Mouse (Mus musculus) embryonic facial prominence, embryonic 15.5 days (tissue): ENCODE data around the gene Ddx54. TPM values are rescaled to one million over a fixed set of nuclear protein-coding genes. Genes with fewer than 3 reads are reported as not detected.

Experiments used
- ATAC-seq: fragments of 200-750 bp; cut with Nextera tagmentation; 2 replicates; pipeline ENCODE4 v1.8.0; 2017; ENCODE audit warnings: low read depth, moderate TSS enrichment; ENCODE audit not compliant: insufficient number of reproducible peaks, low FRiP score, low TSS enrichment
- H3K27ac ChIP-seq: fragments of 300-500 bp; sonication (generic); replicated peaks from 2 replicates; pipeline ENCODE4 v1.5.1; 2015; ENCODE audit warnings: mild to moderate bottlenecking, inconsistent platforms
- H3K27me3 ChIP-seq: fragments of 300-500 bp; sonication (generic); 2 replicates; pipeline ENCODE4 v1.6.1; 2015; ENCODE audit warnings: inconsistent platforms
- H3K36me3 ChIP-seq: fragments of 300-500 bp; sonication (generic); 2 replicates; pipeline ENCODE4 v1.6.1; 2015; ENCODE audit warnings: mild to moderate bottlenecking, inconsistent platforms
- H3K4me1 ChIP-seq: fragments of 300-500 bp; sonication (generic); 2 replicates; pipeline ENCODE4 v1.6.1; 2015; ENCODE audit warnings: inconsistent platforms
- H3K4me2 ChIP-seq: fragments of 300-500 bp; sonication (generic); replicated peaks from 2 replicates; pipeline ENCODE4 v1.6.1; 2015; ENCODE audit warnings: mild to moderate bottlenecking, inconsistent platforms
- H3K4me3 ChIP-seq: fragments of 300-500 bp; sonication (generic); replicated peaks from 2 replicates; pipeline ENCODE4 v1.5.1; 2015; ENCODE audit warnings: mild to moderate bottlenecking, inconsistent platforms
- H3K9ac ChIP-seq: fragments of 300-500 bp; sonication (generic); 2 replicates; pipeline ENCODE4 v1.6.1; 2015; ENCODE audit warnings: inconsistent platforms
- H3K9me3 ChIP-seq: fragments of 300-500 bp; sonication (generic); replicated peaks from 2 replicates; pipeline ENCODE4 v1.6.1; 2016; ENCODE audit warnings: inconsistent platforms
- WGBS: fragments of 180-500 bp; shearing (Covaris S2); methylation state at CpG from one replicate; pipeline ENCODE4 v1.1.7; 2015; 5-methylcytosine and 5-hydroxymethylcytosine counted together
- polyA plus RNA-seq: library from polyadenylated mRNA; unstranded; fragments of >200 nt; fragmentation: Nextera tagmentation; extraction: Ambion mirVana; gene quantifications from 2 replicates; pipeline ENCODE4 v1.2.1, GENCODE M21; 2015

The Ddx54 gene
- 43.4 and 44.5 TPM in 2 replicates for polyA plus RNA-seq

GRCm38 (mm10) chr5:120612442-120612821 lies at the start of gene Ddx54, which contains the start of gene Rita1:
Gene Ddx54 (plus strand): TSS chr5:120612739.
Gene Rita1 (minus strand): TSS chr5:120612589.
- ATAC-seq, result peak; percentile 89
- Histone ChIP-seq H3K27ac (peak within 1 kb of the TSS; percentile 94), H3K4me1 (peaks cover 20% of the 10 kb centered on the region), H3K9me3 (0 out of 2 replicates have a peak, but pooled peaks cover 4% of the 10 kb centered on the region), H3K27me3 (no peaks in the 10 kb centered on the region), H3K9ac (peak within 1 kb of the TSS; percentile 69), H3K4me2 (peak within 1 kb of the TSS; percentile 82), H3K4me3 (peak within 1 kb of the TSS; percentile 87), H3K36me3 (peaks cover 30% of the 10 kb centered on the region)
- WGBS, result 0% methylated on average over 22 of the region's 22 CpGs

GRCm38 (mm10) chr5:120562956-120563913 lies 49.3 kb upstream of the Ddx54 start:
- Histone ChIP-seq H3K9me3 (no peaks in the 10 kb centered on the region), H3K9ac (no peak overlapping the region), H3K4me2 (0 out of 2 replicates have a peak overlapping the region, but pooled peaks have one; percentile 11), H3K4me1 (peaks cover 82% of the 10 kb centered on the region), H3K27ac (peak overlapping the region; percentile 90), H3K4me3 (no peak overlapping the region), H3K36me3 (no peaks in the 10 kb centered on the region), H3K27me3 (no peaks in the 10 kb centered on the region)
- 32% methylated on average over 28 of the region's 28 CpGs for WGBS
- peak; percentile 58; the same call in 1 of the 2 replicates for ATAC-seq

GRCm38 (mm10) chr5:120563914-120564311 lies 48.6 kb upstream of the Ddx54 start:
- peak overlapping the region; percentile 90 for H3K27ac ChIP-seq
- peaks cover 82% of the 10 kb centered on the region for H3K4me1 ChIP-seq
- H3K9ac ChIP-seq, result no peak overlapping the region
- no peak overlapping the region for H3K4me3 ChIP-seq
- no peaks in the 10 kb centered on the region for H3K27me3 ChIP-seq
- H3K36me3 ChIP-seq, result no peaks in the 10 kb centered on the region
- H3K9me3 ChIP-seq, result no peaks in the 10 kb centered on the region
- no peak overlapping the region for H3K4me2 ChIP-seq
- no peak for ATAC-seq
- 23% methylated on average over 4 of the region's 4 CpGs for WGBS

- 0 out of 2 replicates have a peak overlapping the region, but pooled peaks have one; percentile 1 for H3K4me2 ChIP-seq
Observed at GRCm38 (mm10) chr5:120565171-120565905, 47.2 kb upstream of the Ddx54 start.

GRCm38 (mm10) chr5:120566101-120566500 lies 46.4 kb upstream of the Ddx54 start:
- WGBS, result 51% methylated on average over 5 of the region's 5 CpGs
- 0 out of 2 replicates have a peak overlapping the region, but pooled peaks have one; percentile 1 for H3K4me2 ChIP-seq
- peak; percentile 16; the same call in 1 of the 2 replicates for ATAC-seq

More at GRCm38 (mm10) chr5:120565171-120565905, 47.2 kb upstream of the Ddx54 start:
- Histone ChIP-seq H3K4me1 (peaks cover 82% of the 10 kb centered on the region), H3K4me3 (no peak overlapping the region), H3K27ac (peak overlapping the region; percentile 55), H3K9me3 (no peaks in the 10 kb centered on the region), H3K9ac (no peak overlapping the region), H3K27me3 (no peaks in the 10 kb centered on the region), H3K36me3 (no peaks in the 10 kb centered on the region)
- 37% methylated on average over 15 of the region's 15 CpGs for WGBS
- ATAC-seq, result no peak

GRCm38 (mm10) chr5:120566681-120567252 lies 45.8 kb upstream of the Ddx54 start:
- Histone ChIP-seq H3K27me3 (no peaks in the 10 kb centered on the region), H3K9me3 (no peaks in the 10 kb centered on the region), H3K4me1 (peaks cover 86% of the 10 kb centered on the region), H3K4me3 (no peak overlapping the region), H3K9ac (no peak overlapping the region), H3K36me3 (no peaks in the 10 kb centered on the region), H3K27ac (peak overlapping the region; percentile 89), H3K4me2 (peak overlapping the region; percentile 24)
- no peak for ATAC-seq
- 39% methylated on average over 9 of the region's 9 CpGs for WGBS

More at GRCm38 (mm10) chr5:120566101-120566500, 46.4 kb upstream of the Ddx54 start:
- Histone ChIP-seq H3K9me3 (no peaks in the 10 kb centered on the region), H3K9ac (no peak overlapping the region), H3K4me1 (peaks cover 82% of the 10 kb centered on the region), H3K27ac (peak overlapping the region; percentile 89), H3K4me3 (no peak overlapping the region), H3K27me3 (no peaks in the 10 kb centered on the region), H3K36me3 (no peaks in the 10 kb centered on the region)

- WGBS, result 13% methylated on average over 21 of the region's 21 CpGs
- Histone ChIP-seq H3K9ac (no peak overlapping the region), H3K4me1 (peaks cover 88% of the 10 kb centered on the region), H3K27me3 (no peaks in the 10 kb centered on the region), H3K4me3 (no peak overlapping the region), H3K9me3 (no peaks in the 10 kb centered on the region), H3K27ac (peak overlapping the region; percentile 89), H3K4me2 (peak overlapping the region; percentile 24), H3K36me3 (no peaks in the 10 kb centered on the region)
- peak; percentile 55 for ATAC-seq
Observed at GRCm38 (mm10) chr5:120567253-120567701, 45.3 kb upstream of the Ddx54 start.

- Histone ChIP-seq H3K4me1 (peaks cover 88% of the 10 kb centered on the region), H3K27me3 (no peaks in the 10 kb centered on the region), H3K9me3 (no peaks in the 10 kb centered on the region), H3K36me3 (no peaks in the 10 kb centered on the region), H3K9ac (no peak overlapping the region; the same call in 1 of the 2 replicates), H3K27ac (peak overlapping the region; percentile 89), H3K4me2 (peak overlapping the region; percentile 24), H3K4me3 (no peak overlapping the region)
- 29% methylated on average over 14 of the region's 14 CpGs for WGBS
- ATAC-seq, result no peak
Observed at GRCm38 (mm10) chr5:120567761-120568211, 44.8 kb upstream of the Ddx54 start.

DNA sequence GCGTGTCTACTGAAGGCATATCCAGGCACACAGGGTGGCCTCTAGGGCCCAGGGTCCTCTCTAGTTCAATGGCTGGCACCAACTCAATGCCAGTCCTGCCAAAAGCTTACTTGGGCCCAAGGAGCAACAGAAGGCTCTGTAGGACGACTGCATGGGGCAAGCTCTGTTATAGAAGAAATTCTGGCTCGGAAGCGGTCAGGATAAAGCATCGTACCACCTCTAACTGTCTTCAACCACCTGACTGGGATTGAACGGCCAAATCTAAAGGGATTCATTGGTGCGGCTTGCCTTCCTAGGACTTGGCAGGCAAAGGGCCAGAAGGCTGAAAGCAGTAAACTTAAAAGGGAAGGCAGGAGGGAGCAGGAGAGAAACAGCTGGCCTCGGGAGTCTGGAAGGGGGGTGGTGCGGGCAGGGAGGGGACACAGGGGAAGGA lies 44.2 kb upstream of the Ddx54 start:
- no peak for ATAC-seq
- Histone ChIP-seq H3K27ac (peak overlapping the region; percentile 89), H3K36me3 (no peaks in the 10 kb centered on the region), H3K9ac (no peak overlapping the region; the same call in 1 of the 2 replicates), H3K4me1 (peaks cover 82% of the 10 kb centered on the region), H3K27me3 (no peaks in the 10 kb centered on the region), H3K4me3 (no peak overlapping the region), H3K4me2 (no peak overlapping the region), H3K9me3 (no peaks in the 10 kb centered on the region)
- 39% methylated on average over 9 of the region's 9 CpGs for WGBS

DNA sequence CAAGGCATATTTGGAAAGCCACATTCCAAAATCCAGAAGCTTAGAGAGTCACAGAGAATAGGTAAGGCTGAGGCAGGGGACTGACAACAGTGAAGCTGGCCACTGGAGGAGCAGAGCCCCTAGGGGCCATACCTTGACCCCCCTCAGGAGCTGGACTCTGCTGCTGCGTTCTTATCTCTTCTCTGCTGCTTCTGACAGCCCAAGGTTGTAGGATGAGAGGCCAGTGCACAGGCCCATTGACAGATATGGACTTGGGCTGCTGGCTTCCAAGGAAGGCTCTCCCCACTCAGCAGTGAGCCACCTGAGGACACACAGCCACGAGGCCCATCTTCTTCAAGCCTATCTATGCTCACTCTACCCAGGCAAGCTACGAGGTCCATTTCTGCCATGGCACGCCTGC lies 43.6 kb upstream of the Ddx54 start:
- Histone ChIP-seq H3K36me3 (no peaks in the 10 kb centered on the region), H3K4me3 (no peak overlapping the region), H3K27ac (peak overlapping the region; percentile 89; the same call in 1 of the 2 replicates), H3K9ac (no peak overlapping the region), H3K27me3 (no peaks in the 10 kb centered on the region), H3K4me1 (peaks cover 76% of the 10 kb centered on the region), H3K9me3 (no peaks in the 10 kb centered on the region), H3K4me2 (no peak overlapping the region)
- WGBS, result 83% methylated on average over 4 of the region's 4 CpGs
- no peak for ATAC-seq
